In genomic region chr19:17030276-17030675, GRCm38 (mm10) we compare ENCODE assay signal across 8 mouse cellular contexts.
DNase-seq lines count a peak whose midpoint lies in the region; ATAC-seq and TF ChIP-seq lines count a peak whose summit lies in the region.

No protein-coding gene starts in this region.

- no peak for TF ChIP-seq POLR2A in limb, embryonic 14.5 days (IDR thresholded peaks at IDR 0.05; ENCODE audit: borderline replicate concordance, extremely low read depth, insufficient read depth, insufficient read length)

- H3K4me3 ChIP-seq in kidney, embryonic 14.5 days (ENCODE audit: low read length): no peak overlapping the region
- no peak overlapping the region for H3K4me3 ChIP-seq in limb, embryonic 14.5 days (replicated peaks; ENCODE audit: low read length)
- no peak overlapping the region for H3K4me3 ChIP-seq in neural tube, embryonic 14.5 days (ENCODE audit: low read depth, low read length)

- no peak overlapping the region for H3K27ac ChIP-seq in kidney, embryonic 14.5 days (ENCODE audit: low read depth, low read length)
- no peak overlapping the region for H3K27ac ChIP-seq in limb, embryonic 14.5 days (replicated peaks; ENCODE audit: low read depth, low read length)
- H3K27ac ChIP-seq in neural tube, embryonic 14.5 days (ENCODE audit: low read depth, low read length): no peak overlapping the region

- no peak overlapping the region for H3K4me2 ChIP-seq in kidney, embryonic 14.5 days (replicated peaks; ENCODE audit: low read depth, low read length)
- no peak overlapping the region for H3K4me2 ChIP-seq in limb, embryonic 14.5 days (replicated peaks; ENCODE audit: low read depth, low read length, severe bottlenecking)
- no peak overlapping the region for H3K4me2 ChIP-seq in neural tube, embryonic 14.5 days (ENCODE audit: low read depth, low read length)

- H3K27me3 ChIP-seq in kidney, embryonic 14.5 days (ENCODE audit: control insufficient read depth, insufficient read depth, low read length): no peaks in the 10 kb centered on the region
- no peaks in the 10 kb centered on the region for H3K27me3 ChIP-seq in limb, embryonic 14.5 days (ENCODE audit: control insufficient read depth, insufficient read depth, low read length)
- no peaks in the 10 kb centered on the region for H3K27me3 ChIP-seq in neural tube, embryonic 14.5 days (ENCODE audit: control insufficient read depth, insufficient read depth, low read length)

- WGBS in kidney, embryonic 14.5 days: 6% methylated on average over 3 of the region's 3 CpGs
- WGBS in limb, embryonic 14.5 days: 17% methylated on average over 3 of the region's 3 CpGs
- 4% methylated on average over 3 of the region's 3 CpGs for WGBS in neural tube, embryonic 14.5 days

- H3K4me1 ChIP-seq in kidney, embryonic 14.5 days (ENCODE audit: control insufficient read depth, insufficient read depth, low read length): no peaks in the 10 kb centered on the region
- no peaks in the 10 kb centered on the region for H3K4me1 ChIP-seq in limb, embryonic 14.5 days (ENCODE audit: control insufficient read depth, insufficient read depth, low read length)
- no peaks in the 10 kb centered on the region for H3K4me1 ChIP-seq in neural tube, embryonic 14.5 days (ENCODE audit: control insufficient read depth, insufficient read depth, low read length)

- no peaks in the 10 kb centered on the region for H3K9me3 ChIP-seq in kidney, embryonic 14.5 days (ENCODE audit: control insufficient read depth, low read length)
- no peaks in the 10 kb centered on the region for H3K9me3 ChIP-seq in limb, embryonic 14.5 days (ENCODE audit: control insufficient read depth, low read length)
- H3K9me3 ChIP-seq in neural tube, embryonic 14.5 days (ENCODE audit: control insufficient read depth, low read length): no peaks in the 10 kb centered on the region

- no peak for ATAC-seq in kidney, embryonic 14.5 days (ENCODE audit: low FRiP score, low TSS enrichment)
- no peak for ATAC-seq in limb, embryonic 14.5 days (ENCODE audit: low FRiP score, low read depth)
- peak; percentile 56 for ATAC-seq in neural tube, embryonic 14.5 days (ENCODE audit: low read depth)

- no peak overlapping the region for H3K9ac ChIP-seq in kidney, embryonic 14.5 days (ENCODE audit: low read depth, low read length)
- H3K9ac ChIP-seq in limb, embryonic 14.5 days (ENCODE audit: low read depth, low read length, severe bottlenecking): no peak overlapping the region
- no peak overlapping the region for H3K9ac ChIP-seq in neural tube, embryonic 14.5 days (replicated peaks; ENCODE audit: low read depth, low read length)

- DNase-seq in kidney, adult 11 months: peak; percentile 11
- DNase-seq in ZHBTc4 (ENCODE audit: low read depth, low spot score): peak; percentile 79
- peak; percentile 58 for DNase-seq in embryo, embryonic 11 days
- peak; percentile 52 to 68 for DNase-seq in heart, postnatal 36 days
- DNase-seq in limb, embryonic 14.5 days (ENCODE audit: low spot score): peak; percentile 59
- peak; percentile 67 for DNase-seq in urinary bladder, postnatal 14 days (ENCODE audit: low spot score)

- no peaks in the 10 kb centered on the region for H3K36me3 ChIP-seq in kidney, embryonic 14.5 days (ENCODE audit: control insufficient read depth, insufficient read depth, low read length)
- no peaks in the 10 kb centered on the region for H3K36me3 ChIP-seq in limb, embryonic 14.5 days (ENCODE audit: control insufficient read depth, insufficient read depth, low read length)
- H3K36me3 ChIP-seq in neural tube, embryonic 14.5 days (ENCODE audit: control insufficient read depth, insufficient read depth, low read length): no peaks in the 10 kb centered on the region

- intact Hi-C loops in heart, postnatal 36 days (cut with DNase I): loop anchor here (1.0 to 2.0 kb wide), 2 partner anchors 131 to 228 kb away; no protein-coding TSS in a partner anchor

Comparison
In these comparisons a context has a peak if more than half of its experiments do, and no peak if none do; other contexts are left out.
1. DNase-seq: peak in every context shown above with its lines; median percentile 79 in ZHBTc4; 67 in urinary bladder, postnatal 14 days; 60 in heart, postnatal 36 days; 59 in limb, embryonic 14.5 days; 58 in embryo, embryonic 11 days; 11 in kidney, adult 11 months.